Mouse (Mus musculus): ENCODE results near the gene Gm3095.
"Not testable (repeated sequence)": the region's sequence is repeated elsewhere in the genome, so short reads cannot be mapped to it uniquely, and the experiment has no call there.

Gm3095 gene

GRCm38 (mm10) chr14:3963247-3963646 lies at the start of gene Gm3095:
Gm3095 (plus strand) TSS chr14:3963547.
- DNase-seq: not testable (repeated sequence)

DNA sequence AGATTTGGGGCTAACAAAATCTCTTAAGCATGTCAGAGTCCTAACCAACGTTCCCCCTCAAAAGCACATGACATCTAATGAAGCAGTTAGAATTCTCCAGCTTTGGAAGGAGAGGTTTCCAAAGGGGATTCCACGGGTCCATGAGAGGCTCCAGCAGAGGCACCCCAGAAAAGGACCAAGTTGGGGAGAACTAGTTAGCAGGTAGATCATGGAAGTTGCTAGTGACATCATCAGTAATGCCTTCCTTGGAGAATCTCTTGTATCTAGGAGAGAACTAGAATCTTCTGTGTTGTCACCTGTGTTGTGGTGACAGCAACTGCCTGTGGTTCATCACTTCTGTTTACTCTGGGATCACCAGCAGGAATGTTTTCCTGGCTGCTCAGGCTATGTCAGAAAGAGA lies 31.9 kb upstream of the Gm3095 start, which contains the start of gene Gm3029:
Gene Gm3029 (plus strand): TSS at position 301 of the 400 bp plus-strand sequence.
- not testable (repeated sequence) for DNase-seq

- not testable (repeated sequence) for DNase-seq
These were observed 34.7 kb downstream of the Gm3095 start, which contains the start of gene Gm3099 for GRCm38 (mm10) chr14:3998094-3998493. Gm3099 (plus strand) TSS chr14:3998394.

Measured in spleen, adult 18-20 months (tissue).